Mouse (Mus musculus) MEL (cell line): ENCODE data around the gene Zhx3. TPM values are rescaled to one million over a fixed set of nuclear protein-coding genes. Genes with fewer than 3 reads are reported as not detected.

Experiments used
- DNase-seq: peaks from one replicate; pipeline ENCODE4 v3.0.0; 2011; ENCODE audit warnings: low read depth, low spot score
- H3K27ac ChIP-seq: 2 replicates; pipeline ENCODE4 v1.5.1; 2012; ENCODE audit warnings: low read depth, mild to moderate bottlenecking, control low read depth, low read length, moderate library complexity; ENCODE audit not compliant: control insufficient read depth
- H3K27me3 ChIP-seq, 2 experiments: fragments of 150-350 bp in 1 of 2; sonication (generic) in 1 of 2; 2 replicates each; pipeline ENCODE4 v1.6.1; 2012; ENCODE audit warnings: low read length in 2 of 2, mild to moderate bottlenecking in 2 of 2, improper control_type of control experiment in 1 of 2, moderate library complexity in 1 of 2; ENCODE audit not compliant: insufficient read depth in 2 of 2, control insufficient read depth in 1 of 2
- H3K36me3 ChIP-seq, 2 experiments: 2 replicates each; pipeline ENCODE4 v1.6.1; 2012 to 2014; ENCODE audit warnings: low read length in 2 of 2, improper control_type of control experiment in 1 of 2, inconsistent platforms in 1 of 2, mild to moderate bottlenecking in 1 of 2; ENCODE audit not compliant: insufficient read depth in 2 of 2, control insufficient read depth in 1 of 2
- H3K4me1 ChIP-seq, 2 experiments: fragments of 150-350 bp in 1 of 2; sonication (generic) in 1 of 2; 2 replicates each; pipeline ENCODE4 v1.6.1; 2012; ENCODE audit warnings: low read length in 2 of 2, improper control_type of control experiment in 1 of 2, mild to moderate bottlenecking in 1 of 2; ENCODE audit not compliant: insufficient read depth in 2 of 2, control insufficient read depth in 1 of 2
- H3K4me3 ChIP-seq, 2 experiments: fragments of 150-350 bp in 1 of 2; sonication (generic) in 1 of 2; 2 replicates each; pipeline ENCODE4 v1.5.1; 2012; ENCODE audit warnings: low read depth in 2 of 2, low read length in 2 of 2, mild to moderate bottlenecking in 2 of 2, moderate library complexity in 2 of 2, control low read depth in 1 of 2, improper control_type of control experiment in 1 of 2; ENCODE audit not compliant: control insufficient read depth in 1 of 2, insufficient read depth in 1 of 2
- H3K79me2 ChIP-seq: 2 replicates; pipeline ENCODE4 v1.6.1; 2012; ENCODE audit warnings: mild to moderate bottlenecking, low read length, moderate library complexity; ENCODE audit not compliant: control insufficient read depth, poor library complexity, insufficient read depth
- H3K9ac ChIP-seq: 2 replicates; pipeline ENCODE4 v1.6.1; 2012; ENCODE audit warnings: low read depth, mild to moderate bottlenecking, control low read depth, low read length, moderate library complexity; ENCODE audit not compliant: control insufficient read depth, poor library complexity, severe bottlenecking
- H3K9me3 ChIP-seq: fragments of 150-350 bp; sonication (generic); replicated peaks from 2 replicates; pipeline ENCODE4 v1.6.1; 2012; ENCODE audit warnings: mild to moderate bottlenecking, low read length, improper control_type of control experiment, moderate library complexity; ENCODE audit not compliant: insufficient read depth
- E2F4 ChIP-seq: IDR thresholded peaks from 2 replicates; pipeline ENCODE4 v1.6.1; 2011; ENCODE audit warnings: low read depth, low read length, improper control_type of control experiment, borderline replicate concordance
- EP300 ChIP-seq, 2 experiments: IDR thresholded peaks; 2 replicates each; pipeline ENCODE4 v1.6.1; 2011; ENCODE audit warnings: improper control_type of control experiment in 2 of 2, low read length in 2 of 2, low read depth in 1 of 2, mild to moderate bottlenecking in 1 of 2
- ETS1 ChIP-seq: IDR thresholded peaks from 2 replicates; pipeline ENCODE4 v1.6.1; 2012; ENCODE audit warnings: low read depth, mild to moderate bottlenecking, inconsistent platforms, low read length, improper control_type of control experiment, moderate library complexity
- HCFC1 ChIP-seq: IDR thresholded peaks from 2 replicates; pipeline ENCODE4 v1.6.1; 2012; ENCODE audit warnings: low read depth, mild to moderate bottlenecking, inconsistent platforms, low read length, improper control_type of control experiment, moderate library complexity
- JUND ChIP-seq: IDR thresholded peaks from 2 replicates; pipeline ENCODE4 v1.6.1; 2011; ENCODE audit warnings: low read depth, mild to moderate bottlenecking, improper control_type of control experiment, low read length
- KAT2A ChIP-seq: conservative IDR thresholded peaks from 2 replicates; pipeline ENCODE4 v1.6.1; 2012; ENCODE audit warnings: low read depth, low read length, improper control_type of control experiment, inconsistent platforms
- MAX ChIP-seq: IDR thresholded peaks from 2 replicates; pipeline ENCODE4 v1.6.1; 2011; ENCODE audit warnings: low read length, improper control_type of control experiment
- MEF2A ChIP-seq: IDR thresholded peaks from 2 replicates; pipeline ENCODE4 v1.6.1; 2014; ENCODE audit warnings: low read depth, mild to moderate bottlenecking, inconsistent platforms, low read length, improper control_type of control experiment; ENCODE audit not compliant: poor library complexity, insufficient replicate concordance, severe bottlenecking; ENCODE audit errors: extremely low read depth
- MXI1 ChIP-seq: IDR thresholded peaks from 2 replicates; pipeline ENCODE4 v1.6.1; 2011; ENCODE audit warnings: mild to moderate bottlenecking, low read depth, low read length, improper control_type of control experiment
- MYB ChIP-seq: IDR thresholded peaks from 2 replicates; pipeline ENCODE4 v1.6.1; 2011; ENCODE audit warnings: mild to moderate bottlenecking, low read depth, low read length, improper control_type of control experiment
- MYC ChIP-seq: IDR thresholded peaks from 2 replicates; pipeline ENCODE4 v1.6.1; 2011; ENCODE audit warnings: low read depth, mild to moderate bottlenecking, low read length, improper control_type of control experiment, moderate library complexity
- POLR2A ChIP-seq, 2 experiments: IDR thresholded peaks; 2 replicates each; pipeline ENCODE4 v1.6.1; 2011 to 2012; ENCODE audit warnings: low read length in 2 of 2, mild to moderate bottlenecking in 2 of 2, control low read depth in 1 of 2, improper control_type of control experiment in 1 of 2, low read depth in 1 of 2, moderate library complexity in 1 of 2; ENCODE audit not compliant: control insufficient read depth in 1 of 2, insufficient read depth in 1 of 2, poor library complexity in 1 of 2
- RAD21 ChIP-seq: IDR thresholded peaks from 2 replicates; pipeline ENCODE4 v1.6.1; 2011; ENCODE audit warnings: mild to moderate bottlenecking, low read depth, low read length, improper control_type of control experiment
- RCOR1 ChIP-seq: IDR thresholded peaks from 2 replicates; pipeline ENCODE4 v1.6.1; 2012; ENCODE audit warnings: low read depth, mild to moderate bottlenecking, inconsistent platforms, low read length, improper control_type of control experiment
- SMC3 ChIP-seq: IDR thresholded peaks from 2 replicates; pipeline ENCODE4 v1.6.1; 2011; ENCODE audit warnings: low read depth, low read length, improper control_type of control experiment
- TCF12 ChIP-seq: IDR thresholded peaks from 2 replicates; pipeline ENCODE4 v1.6.1; 2014; ENCODE audit warnings: low read depth, mild to moderate bottlenecking, inconsistent platforms, low read length, improper control_type of control experiment, moderate library complexity
- USF1 ChIP-seq: IDR thresholded peaks from 2 replicates; pipeline ENCODE4 v1.6.1; 2014; ENCODE audit warnings: low read depth, mild to moderate bottlenecking, inconsistent platforms, low read length, improper control_type of control experiment, moderate library complexity
- USF2 ChIP-seq, 2 experiments: IDR thresholded peaks; 2 replicates each; pipeline ENCODE4 v1.6.1; 2011 to 2012; ENCODE audit warnings: improper control_type of control experiment in 2 of 2, low read length in 2 of 2, borderline replicate concordance in 1 of 2, inconsistent platforms in 1 of 2, low read depth in 1 of 2, mild to moderate bottlenecking in 1 of 2; ENCODE audit not compliant: insufficient read depth in 1 of 2
- ZC3H11A ChIP-seq: IDR thresholded peaks from 2 replicates; pipeline ENCODE4 v1.6.1; 2012; ENCODE audit warnings: low read depth, mild to moderate bottlenecking, inconsistent platforms, low read length, improper control_type of control experiment
- ZKSCAN1 ChIP-seq: IDR thresholded peaks from 2 replicates; pipeline ENCODE4 v1.6.1; 2012; ENCODE audit warnings: low read depth, mild to moderate bottlenecking, inconsistent platforms, low read length, improper control_type of control experiment, moderate library complexity
- ZNF384 ChIP-seq: IDR thresholded peaks from 2 replicates; pipeline ENCODE4 v1.6.1; 2012; ENCODE audit warnings: low read depth, mild to moderate bottlenecking, inconsistent platforms, low read length, improper control_type of control experiment
- polyA plus RNA-seq, 2 experiments: library from polyadenylated mRNA; stranded (reverse) in 1 of 2; unstranded in 1 of 2; fragments of >175 nt in 1 of 2; fragments of >200 nt in 1 of 2; gene quantifications; 2 replicates each; pipeline versions ENCODE4 v1.2.1 to v1.2.4; 2012; ENCODE audit warnings: low replicate concordance in 2 of 2, low read depth in 1 of 2; ENCODE audit not compliant: insufficient read length in 2 of 2, insufficient read depth in 1 of 2, missing spikeins in 1 of 2
- total RNA-seq: library from RNA; depleted of rRNA; stranded (reverse); fragments of 300-350 nt; gene quantifications from 2 replicates; pipeline ENCODE4 v1.2.3, GENCODE M21; 2012

Zhx3 gene
- total and polyA plus RNA-seq, 3 experiments = 4.4 to 4.8 TPM; not detected in 1

DNA sequence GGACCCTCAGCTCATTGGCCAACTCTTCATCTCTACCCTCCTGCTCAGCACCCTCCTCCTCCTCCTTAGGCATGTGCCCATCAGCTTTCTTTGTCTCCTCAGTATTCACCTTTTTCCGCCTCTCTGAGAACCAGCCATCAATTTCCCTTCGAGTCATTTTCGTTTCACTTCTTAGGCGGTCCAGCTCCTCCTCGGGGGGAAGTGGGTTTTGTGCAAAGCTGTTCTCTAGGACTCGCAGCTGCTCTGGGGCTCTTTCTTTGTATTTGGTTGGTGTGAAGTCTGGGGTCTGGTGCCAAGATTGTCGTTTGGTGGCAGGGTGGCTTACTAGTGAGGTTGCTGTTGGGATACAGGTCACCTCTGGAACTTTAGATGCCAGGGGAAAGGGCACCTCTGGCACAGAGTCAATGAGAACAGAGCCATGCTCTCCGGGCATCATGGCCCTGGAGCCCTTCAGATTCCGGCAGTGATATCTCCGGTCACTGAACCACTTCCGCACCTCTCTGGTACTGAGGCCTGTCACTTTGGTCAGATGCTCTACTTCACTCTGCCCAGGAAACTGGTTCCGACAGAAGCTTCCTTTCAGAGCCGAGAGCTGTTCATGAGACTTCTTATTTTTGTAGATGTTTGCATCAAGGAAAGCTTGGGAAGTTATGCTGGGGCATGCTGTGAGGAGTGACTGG is 92.5 kb downstream of the Zhx3 start:
- Histone ChIP-seq H3K4me3 (no peak overlapping the region), H3K9ac (no peak overlapping the region), H3K4me1 (no peaks in the 10 kb centered on the region), H3K27me3 (no peaks in the 10 kb centered on the region), H3K27ac (no peak overlapping the region), H3K36me3 (no peaks in the 10 kb centered on the region), H3K9me3 (no peaks in the 10 kb centered on the region), H3K79me2 (no peaks in the 10 kb centered on the region)
- DNase-seq = no peak
- no peak for TF ChIP-seq MYC
- no peak for TF ChIP-seq USF2 (IDR thresholded peaks at IDR 0.05; ENCODE audit: borderline replicate concordance in 1 of 2, insufficient read depth in 1 of 2, low read depth in 1 of 2, low read length in 2 of 2)
- no peak for TF ChIP-seq E2F4
- no peak for TF ChIP-seq MYB
- no peak for TF ChIP-seq POLR2A (IDR thresholded peaks at IDR 0.05; ENCODE audit: control insufficient read depth in 1 of 2, insufficient read depth in 1 of 2, low read depth in 1 of 2, low read length in 2 of 2, poor library complexity in 1 of 2)
- TF ChIP-seq JUND = no peak
- no peak for TF ChIP-seq KAT2A
- no peak for TF ChIP-seq ETS1
- no peak for TF ChIP-seq ZC3H11A
- no peak for TF ChIP-seq MAX
- TF ChIP-seq ZNF384 = no peak
- TF ChIP-seq TCF12 = no peak
- no peak for TF ChIP-seq RCOR1
- TF ChIP-seq ZKSCAN1 = no peak
- TF ChIP-seq MEF2A = no peak
- TF ChIP-seq MXI1 = no peak
- no peak for TF ChIP-seq SMC3
- no peak for TF ChIP-seq HCFC1

DNA sequence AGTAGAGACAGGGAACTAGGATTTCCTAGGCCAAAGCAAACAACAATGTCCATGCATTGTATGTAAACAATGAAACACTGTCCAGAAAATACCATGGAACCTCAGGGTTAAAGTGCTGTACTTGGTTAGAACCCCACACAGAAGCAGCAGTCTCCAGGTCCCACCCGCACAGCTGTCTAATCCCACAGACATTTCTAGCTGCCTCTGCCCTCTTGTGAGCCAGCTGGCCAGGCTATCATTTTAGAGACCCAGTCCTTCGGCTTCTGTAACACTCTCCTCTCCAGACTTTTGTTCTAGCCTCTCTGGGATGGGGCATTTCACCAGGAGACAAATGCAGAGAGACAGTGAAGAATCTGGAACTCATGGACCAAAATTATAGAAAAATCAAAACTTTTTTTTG is 94.8 kb downstream of the Zhx3 start:
- Histone ChIP-seq H3K36me3 (no peaks in the 10 kb centered on the region), H3K9ac (no peak overlapping the region), H3K79me2 (no peaks in the 10 kb centered on the region), H3K4me1 (no peaks in the 10 kb centered on the region), H3K27ac (no peak overlapping the region), H3K9me3 (no peaks in the 10 kb centered on the region), H3K4me3 (no peak overlapping the region), H3K27me3 (no peaks in the 10 kb centered on the region)
- DNase-seq = no peak
- TF ChIP-seq RAD21 = no peak
- no peak for TF ChIP-seq SMC3
- TF ChIP-seq E2F4 = no peak
- TF ChIP-seq USF1 = no peak
- no peak for TF ChIP-seq USF2 (IDR thresholded peaks at IDR 0.05; ENCODE audit: borderline replicate concordance in 1 of 2, insufficient read depth in 1 of 2, low read depth in 1 of 2, low read length in 2 of 2)
- TF ChIP-seq EP300 (IDR thresholded peaks at IDR 0.05; ENCODE audit: low read depth in 1 of 2, low read length in 2 of 2) = no peak
- TF ChIP-seq RCOR1 = no peak
- TF ChIP-seq POLR2A (IDR thresholded peaks at IDR 0.05; ENCODE audit: control insufficient read depth in 1 of 2, insufficient read depth in 1 of 2, low read depth in 1 of 2, low read length in 2 of 2, poor library complexity in 1 of 2) = no peak
- TF ChIP-seq, all 39 proteins: peak for 0
